Mouse (Mus musculus) spleen, adult 10 weeks (tissue): Measurements from ENCODE around the gene Ube2e3. TPM values are rescaled to one million over a fixed set of nuclear protein-coding genes. Genes with fewer than 3 reads are reported as not detected.

Experiments used
- polyA plus RNA-seq: library from polyadenylated mRNA; stranded (reverse); fragments of 350-450 nt; fragmentation: Illumina TruSeq; extraction: RNeasy Lipid Tissue Mini Kit (QIAGEN cat#74804); gene quantifications from one replicate; pipeline ENCODE4 v1.2.3, GENCODE M21; 2015; ENCODE audit warnings: low replicate concordance; ENCODE audit not compliant: insufficient read depth

Ube2e3 gene
- polyA plus RNA-seq = 59.7 TPM

GRCm38 (mm10) chr2:78867726-78868510, at the start of gene Ube2e3:
Ube2e3 (plus strand) TSS chr2:78868124.

